ENCODE assay signal across 8 mouse cellular contexts in the genomic region with DNA sequence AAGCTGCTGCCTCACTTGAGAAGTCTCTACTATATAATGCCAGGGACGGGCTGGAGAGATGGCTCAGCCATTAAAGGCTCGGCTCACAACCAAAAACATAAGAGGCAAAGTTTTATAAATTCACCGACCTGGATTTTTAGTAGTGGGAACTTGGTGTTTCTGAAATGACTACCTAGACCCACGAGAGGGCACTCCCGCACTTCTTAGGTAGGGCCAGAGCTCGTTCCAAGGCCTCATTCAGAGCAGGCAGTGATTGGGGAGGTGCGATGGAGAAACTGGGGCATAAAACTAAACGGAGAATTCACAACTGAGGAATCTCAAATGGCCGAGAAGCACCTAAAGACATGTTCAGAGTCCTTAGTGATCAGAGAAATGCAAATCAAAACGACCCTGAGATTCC.
A peak's percentile ranks its signal among the peaks of the same experiment; 100 is the strongest.
DNase-seq lines count a peak whose midpoint lies in the region; ATAC-seq and TF ChIP-seq lines count a peak whose summit lies in the region.

No protein-coding gene starts in this region.

- in situ Hi-C loops in Patski (cut with MboI; ENCODE audit: low pct_unique_long_range_greater_than_20kb) = loop anchor here (5.0 kb wide), 1 partner anchor 117 kb away; no protein-coding TSS in a partner anchor

- TF ChIP-seq CTCF in Patski (IDR thresholded peaks at IDR 0.05) = peak; percentile 64
- peak; percentile 83 for TF ChIP-seq CTCF in hindbrain, postnatal 0 days (IDR thresholded peaks at IDR 0.05; ENCODE audit: low read depth)

- no peaks in the 10 kb centered on the region for H3K4me1 ChIP-seq in heart, embryonic 10.5 days
- H3K4me1 ChIP-seq in heart, embryonic 12.5 days (replicated peaks) = no peaks in the 10 kb centered on the region
- no peaks in the 10 kb centered on the region for H3K4me1 ChIP-seq in hindbrain, postnatal 0 days (ENCODE audit: insufficient read depth, low read length)

- H3K9me3 ChIP-seq in heart, embryonic 10.5 days = no peaks in the 10 kb centered on the region
- no peaks in the 10 kb centered on the region for H3K9me3 ChIP-seq in heart, embryonic 12.5 days (replicated peaks)
- no peaks in the 10 kb centered on the region for H3K9me3 ChIP-seq in hindbrain, postnatal 0 days (ENCODE audit: low read length)

- H3K9ac ChIP-seq in heart, embryonic 12.5 days = no peak overlapping the region
- H3K9ac ChIP-seq in hindbrain, postnatal 0 days (replicated peaks; ENCODE audit: low read length) = no peak overlapping the region

- H3K36me3 ChIP-seq in heart, embryonic 10.5 days = no peaks in the 10 kb centered on the region
- H3K36me3 ChIP-seq in heart, embryonic 12.5 days = no peaks in the 10 kb centered on the region
- H3K36me3 ChIP-seq in hindbrain, postnatal 0 days (ENCODE audit: insufficient read depth, low read length) = no peaks in the 10 kb centered on the region

- DNase-seq in heart, embryonic 10.5 days (ENCODE audit: low spot score) = peak; percentile 78
- no peak for DNase-seq in Patski (ENCODE audit: low read depth, low spot score)
- peak; percentile 73 for DNase-seq in embryo, embryonic 10 days (ENCODE audit: low spot score)
- DNase-seq in hindbrain, postnatal 0 days (ENCODE audit: low spot score) = peak; percentile 86
- DNase-seq in left cerebral cortex, postnatal 25 days (ENCODE audit: low spot score in 2 of 2) = peak; percentile 47 to 79
- peak; percentile 13 for DNase-seq in ovary, postnatal 14 days (ENCODE audit: low spot score)
- no peak for DNase-seq in gastrocnemius, postnatal 25 days

- ATAC-seq in heart, embryonic 12.5 days (ENCODE audit: insufficient number of reproducible peaks, low FRiP score) = no peak
- ATAC-seq in Patski = no peak
- ATAC-seq in hindbrain, postnatal 0 days = 0 out of 2 replicates have a peak, but pooled peaks have one; percentile 76

- no peak overlapping the region for H3K4me3 ChIP-seq in heart, embryonic 10.5 days
- no peak overlapping the region for H3K4me3 ChIP-seq in heart, embryonic 12.5 days
- no peak overlapping the region for H3K4me3 ChIP-seq in hindbrain, postnatal 0 days (ENCODE audit: low read length)

- no peak overlapping the region for H3K4me2 ChIP-seq in heart, embryonic 12.5 days
- no peak overlapping the region for H3K4me2 ChIP-seq in hindbrain, postnatal 0 days (ENCODE audit: low read depth, low read length)

- CTCF ChIA-PET in Patski (lab: Charles Lee) = interaction anchor here (0.6 to 1.4 kb wide), 3 partner anchors 44 to 119 kb away, joined by 3 to 4 read pairs (median 3); no protein-coding TSS in a partner anchor

- H3K27ac ChIP-seq in heart, embryonic 10.5 days = no peak overlapping the region
- no peak overlapping the region for H3K27ac ChIP-seq in heart, embryonic 12.5 days (ENCODE audit: poor library complexity, severe bottlenecking)
- no peak overlapping the region for H3K27ac ChIP-seq in hindbrain, postnatal 0 days

- POLR2A ChIA-PET in Patski (lab: Charles Lee) = no interaction called here

- no peaks in the 10 kb centered on the region for H3K27me3 ChIP-seq in heart, embryonic 10.5 days (ENCODE audit: insufficient read depth, poor library complexity, severe bottlenecking)
- no peaks in the 10 kb centered on the region for H3K27me3 ChIP-seq in heart, embryonic 12.5 days (replicated peaks)
- H3K27me3 ChIP-seq in Patski = no peaks in the 10 kb centered on the region
- H3K27me3 ChIP-seq in hindbrain, postnatal 0 days (ENCODE audit: insufficient read depth, low read length) = no peaks in the 10 kb centered on the region

- intact Hi-C loops in left cerebral cortex, postnatal 25 days (cut with DNase I) = no loop called here

- 19% methylated on average over 10 of the region's 10 CpGs for WGBS in heart, embryonic 10.5 days
- 18% methylated on average over 10 of the region's 10 CpGs for WGBS in heart, embryonic 12.5 days
- 18% methylated on average over 10 of the region's 10 CpGs for WGBS in hindbrain, postnatal 0 days

Comparison
In these comparisons a context has a peak if more than half of its experiments do, and no peak if none do; other contexts are left out.
1. DNase-seq: peak in heart, embryonic 10.5 days (single experiment), embryo, embryonic 10 days (single experiment), hindbrain, postnatal 0 days (single experiment), left cerebral cortex, postnatal 25 days (2 of 2) and ovary, postnatal 14 days (single experiment); none in Patski (single experiment) and gastrocnemius, postnatal 25 days (single experiment).